Mouse (Mus musculus) heart, embryonic 10.5 days (tissue): ENCODE results near the gene Htr1f. TPM values are rescaled to one million over a fixed set of nuclear protein-coding genes. Genes with fewer than 3 reads are reported as not detected.

ENCODE experiments used
- DNase-seq: peaks from one replicate; pipeline ENCODE4 v3.0.0-alpha.2; 2017; ENCODE audit warnings: low spot score
- H3K27ac ChIP-seq: fragments of 300-500 bp; sonication (generic); 2 replicates; pipeline ENCODE4 v1.5.1; 2016; ENCODE audit warnings: mild to moderate bottlenecking
- H3K27me3 ChIP-seq: fragments of 300-500 bp; sonication (generic); 2 replicates; pipeline ENCODE4 v1.6.1; 2016; ENCODE audit warnings: mild to moderate bottlenecking; ENCODE audit not compliant: poor library complexity, insufficient read depth, severe bottlenecking
- H3K36me3 ChIP-seq: fragments of 300-500 bp; sonication (generic); 2 replicates; pipeline ENCODE4 v1.6.1; 2016; ENCODE audit warnings: mild to moderate bottlenecking, moderate library complexity
- H3K4me1 ChIP-seq: fragments of 300-500 bp; sonication (generic); 2 replicates; pipeline ENCODE4 v1.6.1; 2016; ENCODE audit warnings: mild to moderate bottlenecking
- H3K4me3 ChIP-seq: fragments of 300-500 bp; sonication (generic); 2 replicates; pipeline ENCODE4 v1.5.1; 2016; ENCODE audit warnings: mild to moderate bottlenecking, moderate library complexity
- H3K9me3 ChIP-seq: fragments of 300-500 bp; sonication (generic); 2 replicates; pipeline ENCODE4 v1.6.1; 2016; ENCODE audit warnings: mild to moderate bottlenecking, moderate library complexity
- WGBS: fragments of 180-500 bp; shearing (Covaris S2); methylation state at CpG from one replicate; pipeline ENCODE4 v1.1.7; 2016; 5-methylcytosine and 5-hydroxymethylcytosine counted together
- microRNA-seq: library from miRNA; unstranded; fragments of <30 nt; microRNA quantifications from one replicate; pipeline ENCODE4, GENCODE M21; 2017
- polyA plus RNA-seq: library from polyadenylated mRNA; unstranded; fragments of >200 nt; fragmentation: Nextera tagmentation; extraction: Ambion mirVana; gene quantifications from 2 replicates; pipeline ENCODE4 v1.2.1, GENCODE M21; 2016

Htr1f gene
- polyA plus RNA-seq, 1 experiment from 2014 or later = not detected

- H3K36me3 ChIP-seq = no peaks in the 10 kb centered on the region
- H3K4me3 ChIP-seq = no peak overlapping the region
- 88% methylated on average over 3 of the region's 3 CpGs for WGBS
- DNase-seq = no peak
- no peaks in the 10 kb centered on the region for H3K9me3 ChIP-seq
- H3K4me1 ChIP-seq = no peaks in the 10 kb centered on the region
- no peak overlapping the region for H3K27ac ChIP-seq
- no peaks in the 10 kb centered on the region for H3K27me3 ChIP-seq
These were observed 228.3 kb downstream of the Htr1f start for GRCm38 (mm10) chr16:64877314-64877713.

GRCm38 (mm10) chr16:64876631-64877265, 228.9 kb downstream of the Htr1f start:
- Histone ChIP-seq H3K9me3 (no peaks in the 10 kb centered on the region), H3K36me3 (no peaks in the 10 kb centered on the region), H3K4me3 (no peak overlapping the region), H3K27ac (no peak overlapping the region), H3K27me3 (no peaks in the 10 kb centered on the region), H3K4me1 (no peaks in the 10 kb centered on the region)
- DNase-seq = no peak
- WGBS = 69% methylated on average over 4 of the region's 4 CpGs

GRCm38 (mm10) chr16:64875822-64876221, 229.8 kb downstream of the Htr1f start:
- no peaks in the 10 kb centered on the region for H3K9me3 ChIP-seq
- H3K4me1 ChIP-seq = no peaks in the 10 kb centered on the region
- no peak overlapping the region for H3K27ac ChIP-seq
- H3K27me3 ChIP-seq = no peaks in the 10 kb centered on the region
- no peak overlapping the region for H3K4me3 ChIP-seq
- WGBS = 92% methylated on average over 1 of the region's 1 CpGs
- no peak for DNase-seq
- H3K36me3 ChIP-seq = no peaks in the 10 kb centered on the region

- Histone ChIP-seq H3K4me1 (no peaks in the 10 kb centered on the region), H3K4me3 (no peak overlapping the region), H3K9me3 (no peaks in the 10 kb centered on the region), H3K27me3 (no peaks in the 10 kb centered on the region), H3K36me3 (no peaks in the 10 kb centered on the region), H3K27ac (no peak overlapping the region)
- WGBS = 93% methylated on average over 10 of the region's 10 CpGs
- no peak for DNase-seq
These were observed 230.3 kb downstream of the Htr1f start for GRCm38 (mm10) chr16:64875384-64875783.

Small RNA genes within 50 kb of the gene (microRNA-seq; reads per million reads assigned to microRNA genes)
- gene Gm23374 = not detected
